Mouse (Mus musculus) layer of hippocampus, adult 8-10 months (tissue): ENCODE measurements around the gene Fcgr3. TPM values are rescaled to one million over a fixed set of nuclear protein-coding genes. Genes with fewer than 3 reads are reported as not detected.
A peak's percentile ranks its signal among the peaks of the same experiment; 100 is the strongest.
"Not testable (repeated sequence)": the region's sequence is repeated elsewhere in the genome, so short reads cannot be mapped to it uniquely, and the experiment has no call there.

Experiments used
- DNase-seq, 2 experiments: peaks; one replicate each; pipeline ENCODE4 v3.0.0; 2022; ENCODE audit warnings: low spot score in 2 of 2
- total RNA-seq, 4 experiments: library from RNA; stranded (reverse); gene quantifications; 2 replicates each; pipeline ENCODE4 v1.2.4; 2022

Fcgr3 gene
- total RNA-seq, 4 experiments from 2014 or later, result 10.6 to 67.7 (median 34.1) TPM

DNA sequence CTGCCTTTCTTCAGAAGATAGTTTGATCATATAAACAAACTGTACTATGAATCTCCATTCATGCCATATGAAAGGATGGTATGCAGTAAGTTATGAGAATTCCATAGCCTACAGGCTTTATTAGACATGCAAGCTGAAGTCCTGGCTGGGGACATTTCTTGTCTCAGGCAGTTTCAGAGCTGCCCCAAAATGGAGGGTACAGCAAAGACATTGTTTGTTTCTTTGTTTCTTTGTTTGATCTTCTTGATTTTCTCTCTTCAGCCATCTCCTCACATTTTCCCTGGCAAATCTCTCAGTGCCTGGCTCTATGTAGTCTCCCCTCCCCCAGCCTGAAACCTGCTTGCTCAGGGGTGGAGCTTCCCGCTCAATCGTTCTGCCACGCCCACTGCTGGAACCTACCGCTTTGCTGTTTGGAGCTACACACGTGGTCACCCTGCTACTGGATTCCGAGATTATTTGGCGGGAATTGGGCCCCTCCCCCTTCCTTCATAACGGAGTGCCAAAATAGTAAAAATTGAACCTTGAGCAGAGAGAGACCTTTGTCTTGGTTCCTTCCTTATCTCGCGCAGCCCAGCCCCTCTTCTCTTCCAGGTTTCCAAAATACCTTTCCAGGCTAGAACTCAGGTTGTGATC lies 23.6 kb upstream of the Fcgr3 start:
- DNase-seq, result not testable (repeated sequence)

DNA sequence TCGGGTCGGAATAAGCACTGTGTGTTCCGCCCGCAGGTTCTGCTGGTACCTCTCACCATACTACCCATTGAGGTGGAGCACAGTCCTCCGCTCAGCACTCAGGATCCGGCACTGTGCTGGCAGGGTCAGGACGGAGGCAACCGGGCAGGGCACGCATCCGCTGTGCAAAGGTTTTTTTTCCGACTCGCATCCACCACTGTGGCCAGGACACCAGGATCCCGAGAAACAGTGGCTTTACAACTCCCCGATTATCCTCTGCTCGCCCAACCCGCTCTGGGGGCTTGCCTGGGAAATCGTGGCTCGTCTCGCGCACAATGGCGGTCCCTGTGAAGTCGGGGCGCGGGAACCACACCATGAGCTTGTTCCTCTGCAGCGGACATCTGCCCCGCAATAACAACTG lies 21.0 kb upstream of the Fcgr3 start:
- no peak for DNase-seq

DNA sequence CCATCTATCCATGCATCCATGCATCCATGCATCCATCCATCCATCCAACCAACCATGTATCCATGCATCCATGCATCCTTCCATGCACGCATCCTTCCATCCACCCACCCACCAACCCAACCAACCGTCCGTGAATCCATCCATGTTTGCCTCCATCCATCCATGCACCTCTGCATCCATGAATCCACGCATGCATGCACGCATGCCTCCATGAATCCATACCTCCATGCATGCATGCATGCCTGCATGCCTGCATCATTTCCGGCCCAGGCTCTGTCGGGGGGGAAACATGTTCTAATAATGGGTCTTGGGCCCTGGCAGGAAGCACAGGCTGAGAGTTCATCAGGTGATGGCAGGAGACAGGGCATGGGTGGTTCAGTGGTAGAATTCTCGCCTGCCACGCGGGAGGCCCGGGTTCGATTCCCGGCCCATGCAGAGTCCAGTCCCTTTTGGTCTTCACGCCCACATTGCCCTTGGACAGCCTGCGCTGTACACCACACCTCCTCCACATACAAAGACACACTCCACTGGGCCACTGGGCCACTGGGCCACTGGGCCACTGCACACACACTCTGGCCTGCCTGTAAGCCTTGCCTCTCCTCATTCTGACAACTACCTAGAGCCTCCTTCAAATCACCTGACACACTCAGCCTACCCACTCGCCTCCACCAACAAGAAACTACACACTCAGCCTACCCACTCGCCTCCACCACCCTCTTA lies 16.9 kb upstream of the Fcgr3 start:
- not testable (repeated sequence) for DNase-seq

DNA sequence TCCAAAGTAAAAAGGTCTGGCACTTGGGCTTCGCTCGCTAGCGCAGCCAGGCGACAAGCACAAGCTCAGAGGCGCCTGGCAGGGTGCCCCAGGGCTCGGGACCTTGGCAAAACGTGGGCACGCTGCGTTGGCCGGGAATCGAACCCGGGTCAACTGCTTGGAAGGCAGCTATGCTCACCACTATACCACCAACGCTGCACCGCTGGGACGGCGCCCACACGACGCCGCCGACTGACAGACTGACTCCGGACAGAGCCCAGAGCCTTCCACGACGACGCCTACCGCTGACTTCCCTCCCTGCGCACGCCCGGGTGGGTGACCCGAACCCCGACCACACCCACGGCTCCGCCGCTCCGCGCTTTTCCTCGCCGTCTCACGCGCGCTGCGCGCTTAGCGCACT lies 15.1 kb upstream of the Fcgr3 start:
- not testable (repeated sequence) for DNase-seq

DNA sequence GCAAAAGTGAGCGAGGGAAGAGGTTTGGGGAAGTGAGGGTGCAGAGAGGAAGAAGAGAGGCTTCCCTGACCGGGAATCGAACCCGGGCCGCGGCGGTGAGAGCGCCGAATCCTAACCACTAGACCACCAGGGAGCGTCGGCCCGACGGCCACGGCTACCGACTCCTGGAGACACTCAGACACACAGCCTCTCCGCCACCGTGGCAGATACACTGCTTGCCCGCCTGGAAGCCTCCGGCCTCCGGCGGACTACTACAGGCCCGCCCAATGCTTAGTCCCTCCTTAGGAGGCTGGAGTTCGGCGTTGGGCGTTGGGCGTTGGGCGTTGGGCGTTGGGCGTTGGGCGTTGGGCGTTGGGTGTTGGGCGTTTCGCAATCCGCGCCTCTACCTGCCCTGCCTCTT lies 14.6 kb upstream of the Fcgr3 start:
- DNase-seq, result not testable (repeated sequence)

DNA sequence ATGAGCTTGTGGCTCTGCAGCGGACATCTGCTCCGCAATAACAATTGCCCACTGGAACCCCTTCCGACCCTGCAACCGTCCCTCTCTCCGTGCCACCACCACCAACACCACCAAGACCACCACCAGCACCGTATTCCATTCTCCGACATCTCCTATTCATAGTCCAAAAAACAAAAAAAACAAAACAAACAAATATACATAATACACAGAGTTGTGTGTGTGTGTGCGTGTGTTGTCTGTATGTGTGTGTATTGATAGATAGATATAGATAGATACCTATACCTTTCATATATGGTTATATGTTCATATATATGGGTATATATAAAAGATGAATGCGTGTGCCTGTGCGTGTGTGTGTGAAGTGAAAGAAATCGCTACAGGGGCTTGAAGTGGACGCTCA lies 13.7 kb upstream of the Fcgr3 start:
- not testable (repeated sequence) for DNase-seq

DNA sequence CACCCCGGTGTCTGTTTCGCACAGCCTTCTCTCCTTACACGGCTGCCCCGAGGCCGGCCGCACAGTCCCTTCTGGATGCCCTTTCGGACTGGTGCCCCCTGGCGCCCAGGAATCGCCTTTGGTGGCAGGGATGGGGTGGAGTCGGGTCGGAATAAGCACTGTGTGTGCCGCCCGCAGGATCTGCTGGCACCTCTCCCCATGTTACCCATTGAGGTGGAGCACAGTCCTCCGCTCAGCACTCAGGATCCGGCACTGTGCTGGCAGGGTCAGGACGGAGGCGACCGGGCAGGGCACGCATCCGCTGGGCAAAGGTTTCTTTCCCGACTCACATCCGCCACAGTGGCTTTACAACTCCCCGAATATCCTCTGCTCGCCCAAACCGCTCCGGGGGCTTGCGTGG lies 13.2 kb upstream of the Fcgr3 start:
- DNase-seq, result not testable (repeated sequence)

DNA sequence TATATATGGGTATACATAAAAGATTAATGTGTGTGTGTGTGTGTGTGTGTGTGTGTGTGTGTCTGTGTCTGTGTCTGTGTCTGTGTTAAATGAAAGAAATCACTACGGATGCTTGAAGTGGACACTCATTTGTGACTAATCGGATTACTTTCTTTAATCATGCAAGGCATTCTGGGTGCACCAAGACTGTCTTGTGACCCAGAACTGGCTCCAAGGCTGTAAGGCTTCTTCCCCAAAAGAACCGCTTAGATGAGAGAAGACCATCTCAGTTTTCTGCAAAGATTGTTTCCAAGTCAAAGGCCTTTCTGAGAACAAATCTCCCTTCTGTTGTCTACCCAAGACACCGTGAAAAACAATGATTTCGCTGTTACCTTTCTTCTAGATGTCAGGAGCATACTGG lies 12.5 kb upstream of the Fcgr3 start:
- DNase-seq, result not testable (repeated sequence)

DNA sequence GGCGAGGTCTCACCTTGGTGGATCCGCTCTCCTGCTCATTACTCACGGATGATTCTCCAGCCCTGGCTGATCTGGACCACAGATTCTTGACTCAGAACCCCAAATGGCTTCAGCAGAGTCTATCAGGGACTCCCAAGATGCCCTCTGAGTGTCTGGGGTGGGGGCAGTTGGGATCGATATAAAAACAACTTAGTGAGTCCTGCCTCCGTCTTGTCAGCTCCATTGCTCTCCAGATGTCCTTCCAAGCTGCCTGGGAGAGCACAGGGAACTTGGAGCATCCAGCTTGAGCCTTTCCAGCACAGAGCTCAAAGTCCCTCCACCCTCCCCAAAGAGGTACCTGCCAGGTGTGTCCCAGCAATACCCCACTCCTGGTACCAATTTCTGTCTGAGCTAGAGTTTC lies 11.4 kb upstream of the Fcgr3 start:
- not testable (repeated sequence) for DNase-seq

DNA sequence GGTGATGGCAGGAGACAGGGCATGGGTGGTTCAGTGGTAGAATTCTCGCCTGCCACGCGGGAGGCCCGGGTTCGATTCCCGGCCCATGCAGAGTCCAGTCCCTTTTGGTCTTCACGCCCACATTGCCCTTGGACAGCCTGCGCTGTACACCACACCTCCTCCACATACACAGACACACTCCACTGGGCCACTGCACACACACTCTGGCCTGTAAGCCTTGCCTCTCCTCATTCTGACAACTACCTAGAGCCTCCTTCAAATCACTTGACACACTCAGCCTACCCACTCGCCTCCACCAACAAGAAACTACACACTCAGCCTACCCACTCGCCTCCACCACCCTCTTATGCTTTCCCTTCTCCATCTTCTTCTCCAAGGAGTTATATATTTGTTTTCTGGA lies 9.5 kb upstream of the Fcgr3 start:
- peak in 1 of 2 experiments; percentile 24 for DNase-seq

DNA sequence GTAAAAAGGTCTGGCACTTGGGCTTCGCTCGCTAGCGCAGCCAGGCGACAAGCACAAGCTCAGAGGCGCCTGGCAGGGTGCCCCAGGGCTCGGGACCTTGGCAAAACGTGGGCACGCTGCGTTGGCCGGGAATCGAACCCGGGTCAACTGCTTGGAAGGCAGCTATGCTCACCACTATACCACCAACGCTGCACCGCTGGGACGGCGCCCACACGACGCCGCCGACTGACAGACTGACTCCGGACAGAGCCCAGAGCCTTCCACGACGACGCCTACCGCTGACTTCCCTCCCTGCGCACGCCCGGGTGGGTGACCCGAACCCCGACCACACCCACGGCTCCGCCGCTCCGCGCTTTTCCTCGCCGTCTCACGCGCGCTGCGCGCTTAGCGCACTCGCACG lies 7.5 kb upstream of the Fcgr3 start:
- not testable (repeated sequence) for DNase-seq

DNA sequence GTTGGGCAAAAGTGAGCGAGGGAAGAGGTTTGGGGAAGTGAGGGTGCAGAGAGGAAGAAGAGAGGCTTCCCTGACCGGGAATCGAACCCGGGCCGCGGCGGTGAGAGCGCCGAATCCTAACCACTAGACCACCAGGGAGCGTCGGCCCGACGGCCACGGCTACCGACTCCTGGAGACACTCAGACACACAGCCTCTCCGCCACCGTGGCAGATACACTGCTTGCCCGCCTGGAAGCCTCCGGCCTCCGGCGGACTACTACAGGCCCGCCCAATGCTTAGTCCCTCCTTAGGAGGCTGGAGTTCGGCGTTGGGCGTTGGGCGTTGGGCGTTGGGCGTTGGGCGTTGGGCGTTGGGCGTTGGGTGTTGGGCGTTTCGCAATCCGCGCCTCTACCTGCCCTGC lies 7.0 kb upstream of the Fcgr3 start:
- DNase-seq, result not testable (repeated sequence)

DNA sequence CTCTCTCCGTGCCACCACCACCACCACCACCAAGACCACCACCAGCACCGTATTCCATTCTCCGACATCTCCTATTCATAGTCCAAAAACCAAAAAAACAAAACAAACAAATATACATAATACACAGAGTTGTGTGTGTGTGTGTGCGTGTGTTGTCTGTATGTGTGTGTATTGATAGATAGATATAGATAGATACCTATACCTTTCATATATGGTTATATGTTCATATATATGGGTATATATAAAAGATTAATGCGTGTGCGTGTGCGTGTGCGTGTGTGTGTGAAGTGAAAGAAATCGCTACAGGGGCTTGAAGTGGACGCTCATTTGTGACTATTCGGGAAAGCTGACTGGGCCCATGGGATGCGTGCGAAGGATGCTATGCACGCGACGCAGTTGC lies 6.1 kb upstream of the Fcgr3 start:
- not testable (repeated sequence) for DNase-seq

DNA sequence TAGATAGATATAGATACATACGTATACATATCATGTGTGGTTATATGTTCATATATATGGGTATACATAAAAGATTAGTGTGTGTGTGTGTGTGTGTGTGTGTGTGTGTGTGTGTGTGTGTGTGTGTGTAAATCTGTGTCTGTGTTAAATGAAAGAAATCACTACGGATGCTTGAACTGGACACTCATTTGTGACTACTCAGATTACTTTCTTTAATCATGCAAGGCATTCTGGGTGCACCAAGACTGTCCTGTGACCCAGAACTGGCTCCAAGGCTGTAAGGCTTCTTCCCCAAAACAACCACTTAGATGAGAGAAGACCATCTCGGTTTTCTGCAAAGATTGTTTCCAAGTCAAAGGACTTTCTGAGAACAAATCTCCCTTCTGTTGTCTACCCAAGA lies 4.8 kb upstream of the Fcgr3 start:
- not testable (repeated sequence) for DNase-seq

DNA sequence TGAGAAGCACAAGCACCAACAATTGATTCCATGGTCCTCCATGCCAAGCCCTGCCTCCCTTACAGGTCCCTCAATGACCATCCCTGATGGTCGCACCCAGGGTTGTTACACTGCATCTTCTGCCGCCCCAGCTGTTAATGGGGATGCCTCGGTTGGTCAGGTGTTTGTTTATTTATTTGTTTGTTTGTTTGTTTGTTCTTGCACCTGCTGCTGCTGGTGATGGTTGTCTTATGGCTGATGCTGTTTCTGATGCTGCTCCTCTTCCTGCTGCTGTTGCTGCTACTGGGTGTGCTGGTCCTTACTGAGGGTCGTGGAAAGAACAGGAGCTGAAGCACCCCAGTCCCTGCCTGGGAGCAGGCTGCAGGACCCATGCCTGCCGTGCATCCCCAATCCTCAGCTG lies 3.2 kb upstream of the Fcgr3 start:
- DNase-seq, result not testable (repeated sequence)

DNA sequence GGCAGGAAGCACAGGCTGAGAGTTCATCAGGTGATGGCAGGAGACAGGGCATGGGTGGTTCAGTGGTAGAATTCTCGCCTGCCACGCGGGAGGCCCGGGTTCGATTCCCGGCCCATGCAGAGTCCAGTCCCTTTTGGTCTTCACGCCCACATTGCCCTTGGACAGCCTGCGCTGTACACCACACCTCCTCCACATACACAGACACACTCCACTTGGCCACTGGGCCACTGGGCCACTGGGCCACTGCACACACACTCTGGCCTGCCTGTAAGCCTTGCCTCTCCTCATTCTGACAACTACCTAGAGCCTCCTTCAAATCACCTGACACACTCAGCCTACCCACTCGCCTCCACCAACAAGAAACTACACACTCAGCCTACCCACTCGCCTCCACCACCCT lies 1.8 kb upstream of the Fcgr3 start:
- not testable (repeated sequence) for DNase-seq

DNA sequence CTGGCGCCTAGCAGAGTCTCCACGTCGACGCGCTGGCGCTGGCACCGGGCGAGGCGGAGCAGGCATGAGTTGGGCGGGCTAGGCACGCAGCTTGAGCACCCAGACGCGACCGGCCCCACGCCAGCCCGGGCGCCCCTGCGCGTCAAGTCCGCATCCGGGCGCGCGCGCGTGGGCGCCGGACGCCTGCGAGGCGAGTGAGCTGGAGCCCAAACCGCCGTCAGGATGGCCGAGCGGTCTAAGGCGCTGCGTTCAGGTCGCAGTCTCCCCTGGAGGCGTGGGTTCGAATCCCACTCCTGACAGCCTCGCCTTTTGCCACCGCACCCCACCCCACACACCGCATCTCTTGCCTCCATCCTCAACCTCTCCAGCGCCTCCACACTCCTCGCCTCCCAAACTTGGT lies 1.0 kb upstream of the Fcgr3 start:
- DNase-seq, result peak in 1 of 2 experiments; percentile 46

DNA sequence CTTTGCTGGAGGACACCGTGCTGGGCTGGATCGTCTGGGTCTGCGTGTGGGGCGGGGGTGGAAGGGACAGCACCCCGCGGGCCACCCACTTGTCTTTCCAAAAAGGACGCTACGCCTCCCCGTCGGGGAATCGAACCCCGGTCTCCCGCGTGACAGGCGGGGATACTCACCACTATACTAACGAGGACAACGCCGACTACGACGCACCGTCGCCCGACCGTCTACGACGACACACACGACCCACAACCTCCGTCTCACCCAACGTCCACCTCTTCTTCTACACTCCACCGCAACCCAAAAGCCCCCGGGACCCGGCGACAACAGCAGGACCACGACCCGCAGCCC lies 480 bp upstream of the Fcgr3 start:
- peak in 1 of 2 experiments; percentile 48 for DNase-seq

DNA sequence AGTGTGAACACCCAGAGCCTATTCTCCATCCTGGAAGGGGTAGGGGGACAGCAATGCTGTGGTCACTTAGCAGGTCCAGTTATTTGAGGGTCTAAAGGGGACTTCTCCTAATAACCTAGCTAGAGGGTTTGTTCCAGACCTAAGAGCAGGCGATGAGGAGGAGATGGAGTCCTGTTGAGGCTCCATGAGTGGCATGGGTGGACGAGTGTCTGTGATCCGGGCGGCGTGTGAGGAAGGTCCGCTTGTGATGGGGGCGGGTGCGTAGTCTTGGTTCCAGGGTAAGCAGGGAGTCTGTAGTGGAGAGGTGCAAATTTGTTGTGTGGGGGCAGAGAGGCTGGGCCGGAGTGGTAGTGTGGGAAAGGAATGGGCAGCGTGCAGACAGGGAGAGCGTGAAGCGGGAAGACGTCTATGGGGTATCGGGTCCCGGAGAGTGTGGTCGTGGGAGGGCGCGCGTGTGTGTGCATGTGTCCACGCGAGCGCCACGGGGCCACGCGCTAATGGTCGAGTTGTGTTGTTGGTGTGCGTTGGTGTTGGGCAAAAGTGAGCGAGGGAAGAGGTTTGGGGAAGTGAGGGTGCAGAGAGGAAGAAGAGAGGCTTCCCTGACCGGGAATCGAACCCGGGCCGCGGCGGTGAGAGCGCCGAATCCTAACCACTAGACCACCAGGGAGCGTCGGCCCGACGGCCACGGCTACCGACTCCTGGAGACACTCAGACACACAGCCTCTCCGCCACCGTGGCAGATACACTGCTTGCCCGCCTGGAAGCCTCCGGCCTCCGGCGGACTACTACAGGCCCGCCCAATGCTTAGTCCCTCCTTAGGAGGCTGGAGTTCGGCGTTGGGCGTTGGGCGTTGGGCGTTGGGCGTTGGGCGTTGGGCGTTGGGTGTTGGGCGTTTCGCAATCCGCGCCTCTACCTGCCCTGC lies 905 bp downstream of the Fcgr3 start:
- peak; percentile 36 to 56 for DNase-seq

DNA sequence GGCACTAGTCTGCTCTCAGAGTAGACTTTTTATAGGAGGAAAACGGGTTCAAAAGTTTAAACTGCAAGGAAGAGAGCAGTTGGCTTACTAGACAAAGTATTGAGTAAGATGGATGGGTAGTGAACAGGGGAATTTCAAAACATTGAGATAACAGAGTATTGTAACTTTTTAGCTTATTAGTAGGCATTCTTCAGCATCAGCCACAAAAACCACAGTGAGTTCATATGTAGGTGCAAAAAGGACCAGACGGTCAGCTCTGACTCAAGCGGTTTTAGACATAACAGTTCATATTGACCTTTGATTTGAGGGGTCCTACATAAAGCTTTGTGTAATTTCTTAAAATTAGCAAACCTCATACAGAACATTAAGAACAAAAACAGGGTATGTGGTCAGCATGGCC lies 3.2 kb downstream of the Fcgr3 start:
- no peak for DNase-seq

DNA sequence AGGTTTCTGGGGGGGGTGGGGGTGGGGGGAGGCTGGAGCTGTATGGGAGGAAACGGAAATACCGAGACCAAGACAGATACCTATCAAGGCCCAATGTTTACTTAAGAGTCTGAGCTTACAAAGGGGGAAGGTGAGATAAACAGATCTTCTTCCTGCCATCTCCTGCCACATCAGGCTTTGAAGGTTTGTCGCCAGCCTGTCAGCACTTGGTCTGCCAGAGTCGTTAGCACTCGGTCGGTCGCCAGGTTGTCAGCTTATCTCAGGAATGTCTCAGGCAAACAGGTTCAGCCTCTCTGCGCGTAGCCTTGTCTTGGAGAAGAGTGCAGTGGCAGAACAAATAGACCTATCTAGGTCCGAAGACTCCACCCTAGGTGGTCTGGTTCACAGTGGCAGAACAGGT lies 4.3 kb downstream of the Fcgr3 start:
- DNase-seq, result no peak

DNA sequence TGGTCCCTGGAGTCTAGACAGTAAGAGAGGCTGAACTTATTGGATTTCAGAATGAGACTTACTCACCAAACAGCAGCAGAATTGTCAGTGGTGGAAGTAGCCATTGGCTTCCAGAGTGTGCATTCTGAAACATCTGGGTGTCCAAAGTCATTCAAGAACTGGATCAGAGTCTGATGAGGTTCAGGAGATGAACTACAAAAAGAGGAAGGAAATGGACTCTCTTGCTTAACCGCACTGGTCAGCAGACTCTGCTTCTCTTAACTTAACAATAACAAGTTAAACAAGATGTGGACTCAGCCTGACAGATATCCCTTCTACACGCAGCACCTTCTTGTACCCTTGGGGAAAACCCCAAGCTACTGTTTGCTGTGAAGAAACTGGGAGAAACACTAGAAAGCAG lies 5.5 kb downstream of the Fcgr3 start:
- DNase-seq, result no peak
